Mouse (Mus musculus): ENCODE data around the gene Fam120c.

Gene Fam120c

DNA sequence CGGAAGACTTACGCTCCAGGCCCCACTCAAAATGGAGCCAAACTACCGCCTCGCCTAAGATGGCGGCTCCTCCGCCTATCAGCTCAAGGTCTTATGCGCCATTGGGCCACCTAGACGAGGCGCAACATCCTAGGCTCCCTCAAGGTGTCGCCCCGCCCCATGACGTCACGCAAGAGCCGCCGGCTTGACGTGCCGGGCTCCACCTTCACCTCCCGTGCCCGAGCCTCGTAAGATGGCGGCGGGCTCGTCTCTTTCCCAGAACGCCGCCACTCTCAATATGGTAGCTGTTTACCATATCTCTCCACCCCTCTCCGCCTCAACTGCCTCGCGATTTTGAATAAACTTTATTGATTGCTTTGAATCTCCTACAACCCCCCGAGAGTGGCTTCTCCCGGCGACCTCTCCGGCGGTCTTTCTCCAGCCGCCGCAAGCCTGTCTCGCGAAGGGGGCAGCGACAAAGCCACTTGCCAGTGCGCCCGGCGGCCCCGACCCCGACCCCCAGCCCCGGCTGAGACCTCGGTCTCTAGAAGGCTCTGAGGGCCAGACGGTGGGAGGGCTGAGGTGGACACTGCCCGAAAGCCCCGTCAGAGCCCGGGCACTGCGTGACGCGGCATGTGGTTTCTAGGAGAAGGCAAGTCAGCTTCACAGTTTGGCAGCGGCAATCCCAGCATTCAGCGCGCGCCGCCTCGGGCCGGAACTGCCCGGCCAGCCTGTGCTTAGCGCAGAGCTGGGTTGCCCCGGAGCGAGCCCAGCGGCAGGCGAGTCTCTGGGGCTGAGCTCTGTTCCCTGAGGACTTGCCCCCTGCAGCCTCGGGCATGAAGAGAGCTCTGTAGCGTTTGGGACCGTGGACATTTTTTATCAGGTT lies 176.7 kb downstream of the Fam120c start, which contains the start of gene Phf8:
Phf8 (plus strand) TSS at position 215 of the 865 bp plus-strand sequence.
- in situ Hi-C loops (cut with MboI, MseI) = no loop called here

Data from regulatory T cell (primary cell).